Mouse (Mus musculus) CD4-positive, CD25-positive, alpha-beta regulatory T cell, adult 4 months (primary cell): ENCODE data around the gene Fgfr1op. TPM values are rescaled to one million over a fixed set of nuclear protein-coding genes. Genes with fewer than 3 reads are reported as not detected.
"Not testable (repeated sequence)": the region's sequence is repeated elsewhere in the genome, so short reads cannot be mapped to it uniquely, and the experiment has no call there.

Experiments
- ATAC-seq: one replicate; pipeline ENCODE4 v1.8.0; 2017
- polyA plus RNA-seq, 2 experiments: library from polyadenylated mRNA; unstranded; fragments of 100-300 nt; shearing (Covaris generic); gene quantifications; one replicate each; pipeline ENCODE4 v1.2.1; 2017

Gene Fgfr1op
- 10 to 100 TPM; 24.8 to 27.1 TPM for polyA plus RNA-seq

- ATAC-seq: peak; percentile 86
Observed at GRCm38 (mm10) chr17:8164701-8165607, at the start of gene Fgfr1op. Fgfr1op (plus strand) TSS chr17:8165501.

GRCm38 (mm10) chr17:8116378-8116777 lies 48.9 kb upstream of the Fgfr1op start:
- ATAC-seq: peak; percentile 59

- not testable (repeated sequence) for ATAC-seq
Observed at GRCm38 (mm10) chr17:8116928-8117327, 48.4 kb upstream of the Fgfr1op start.

- ATAC-seq: not testable (repeated sequence)
Observed at GRCm38 (mm10) chr17:8122974-8123373, 42.3 kb upstream of the Fgfr1op start.

GRCm38 (mm10) chr17:8124586-8124985 lies 40.7 kb upstream of the Fgfr1op start:
- not testable (repeated sequence) for ATAC-seq

DNA sequence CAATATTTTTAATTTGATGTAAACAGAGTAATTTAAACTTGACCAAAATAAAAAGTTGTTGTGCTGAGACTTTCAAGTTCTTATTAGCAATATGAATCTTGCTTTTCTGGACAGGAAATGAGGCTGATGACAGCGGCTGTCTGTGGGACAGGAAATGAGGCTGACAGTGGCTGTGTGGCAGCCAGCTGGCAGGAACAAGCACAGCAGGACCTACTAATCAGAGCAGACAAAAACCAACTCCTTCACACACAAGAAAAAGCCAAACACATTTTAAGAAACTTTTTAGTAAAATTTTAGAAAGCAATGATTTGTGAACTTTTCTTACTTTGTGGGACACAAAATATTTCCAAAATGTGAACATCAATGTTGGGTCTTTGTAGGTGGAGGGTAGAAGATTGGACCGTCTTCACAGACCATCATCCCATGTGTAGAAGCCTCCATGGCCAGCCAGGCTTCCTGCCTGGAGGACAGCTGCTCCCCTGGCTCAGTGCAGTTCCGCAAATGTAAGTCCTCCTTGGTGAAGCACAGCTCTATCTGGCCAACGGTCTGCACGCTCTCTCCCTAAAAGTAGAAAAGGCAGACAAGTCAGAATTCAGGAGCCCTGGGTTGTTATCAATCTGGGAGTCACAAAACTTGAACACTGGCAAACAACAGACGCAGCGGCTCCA lies 36.8 kb upstream of the Fgfr1op start:
- ATAC-seq: peak; percentile 93

- not testable (repeated sequence) for ATAC-seq
Observed at GRCm38 (mm10) chr17:8129578-8129977, 35.7 kb upstream of the Fgfr1op start.

DNA sequence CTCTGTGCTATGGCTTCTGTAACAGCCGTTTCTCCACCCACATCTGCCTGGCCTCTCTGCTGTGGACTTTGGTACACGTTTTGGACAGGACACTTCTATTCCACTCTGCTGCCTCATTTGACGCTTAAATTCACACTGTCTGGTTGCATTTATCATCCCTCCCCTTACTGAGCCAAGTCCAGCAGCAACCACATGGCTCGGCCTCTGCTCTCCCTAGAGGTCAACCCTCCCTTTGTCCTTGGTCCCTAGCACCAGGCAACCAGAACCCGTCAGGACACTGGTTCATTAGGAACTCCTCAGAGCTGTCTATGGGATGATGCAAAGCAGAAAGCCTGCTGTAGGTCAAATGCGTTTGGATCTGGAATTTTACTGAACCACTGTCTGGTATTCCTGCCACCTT lies 34.5 kb upstream of the Fgfr1op start:
- ATAC-seq: not testable (repeated sequence)

DNA sequence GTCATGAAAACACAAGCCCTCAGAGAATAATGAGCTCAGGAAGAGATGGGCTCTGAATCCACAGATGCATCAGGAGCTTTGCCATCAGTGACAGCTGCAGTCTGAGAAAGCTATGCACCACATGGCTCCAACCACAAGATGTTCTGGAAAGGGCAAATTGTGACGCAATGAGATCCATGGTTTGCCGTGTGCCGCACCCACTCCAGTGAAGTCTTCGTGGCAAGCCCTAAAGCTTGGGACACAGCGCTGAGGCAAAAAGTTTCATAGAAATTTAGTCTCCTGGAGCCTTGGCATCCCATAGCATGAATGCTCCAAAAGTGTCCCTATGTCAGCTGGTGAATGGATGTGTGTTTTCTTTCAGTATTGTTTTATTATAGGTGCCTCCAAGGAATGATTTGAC lies 27.2 kb upstream of the Fgfr1op start:
- not testable (repeated sequence) for ATAC-seq

- not testable (repeated sequence) for ATAC-seq
Observed at GRCm38 (mm10) chr17:8140210-8140609, 25.1 kb upstream of the Fgfr1op start.

- ATAC-seq: peak; percentile 4
Observed at GRCm38 (mm10) chr17:8143802-8144673, 21.3 kb upstream of the Fgfr1op start.

DNA sequence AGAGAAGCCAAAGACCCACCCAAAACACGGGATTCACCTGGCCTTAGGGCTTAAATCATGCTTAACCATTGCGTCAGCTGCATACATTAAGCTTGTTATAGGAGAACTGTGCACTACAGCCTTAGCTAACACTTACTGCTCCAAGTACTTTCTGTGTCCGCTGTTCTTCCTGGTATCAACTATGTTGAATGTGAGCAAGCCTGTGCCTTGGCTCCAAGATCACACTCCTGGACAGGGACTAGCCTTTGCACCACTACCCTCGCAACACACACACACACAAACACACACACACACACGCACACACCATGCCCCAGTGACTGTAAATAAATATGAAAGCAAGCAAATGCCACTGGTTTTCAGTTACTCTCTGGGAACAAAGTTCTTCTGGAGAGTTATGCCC lies 18.4 kb upstream of the Fgfr1op start:
- ATAC-seq: peak; percentile 0

DNA sequence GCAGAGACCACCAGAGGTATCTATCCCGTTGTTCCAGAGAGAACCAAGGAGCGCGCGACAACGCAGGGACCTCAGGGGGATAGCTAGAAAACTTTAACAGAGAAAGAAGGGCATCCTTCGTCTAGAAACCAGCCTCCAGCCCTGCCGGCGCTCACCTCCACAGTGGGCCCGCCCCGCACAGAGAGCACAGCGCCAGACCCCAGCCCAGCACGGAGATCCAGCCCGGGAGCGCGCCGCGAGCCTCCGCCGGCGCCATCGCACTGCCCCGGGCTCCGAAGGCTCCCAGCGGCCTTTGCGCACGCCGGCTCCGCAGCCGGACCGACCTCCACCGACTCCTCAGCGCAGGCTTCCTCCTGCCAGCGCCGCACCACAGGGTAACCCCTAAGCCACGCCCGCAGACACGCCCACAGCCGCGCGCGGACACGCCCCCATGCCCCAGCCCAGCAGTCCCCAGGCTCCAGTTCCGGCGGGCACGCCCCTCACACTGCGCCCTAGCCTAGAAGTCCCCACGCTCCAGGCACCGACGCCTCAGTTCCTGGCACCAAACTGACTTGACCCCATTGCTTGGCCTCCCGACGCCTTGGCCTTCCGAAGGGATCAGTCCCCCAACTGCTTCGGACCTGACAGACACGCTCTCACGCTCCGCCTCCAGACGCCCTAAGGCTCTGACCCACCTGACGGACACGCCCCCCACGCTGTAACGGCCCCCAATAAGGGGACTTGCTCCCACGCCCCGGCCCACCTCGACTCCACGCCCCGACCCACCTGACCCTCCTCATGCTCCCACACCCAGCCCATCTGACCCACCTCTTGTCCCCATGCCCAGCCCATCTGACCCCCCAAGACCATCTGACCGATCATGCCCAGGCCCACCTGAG lies 17.6 kb upstream of the Fgfr1op start, which contains the start of the genes Gm49673 and Rnaset2a:
TSS of gene Gm49673 (minus strand) at position 350 of the 878 bp plus-strand sequence.
TSS of gene Rnaset2a (minus strand) at position 659 of the 878 bp plus-strand sequence.
- peak; percentile 94 for ATAC-seq

GRCm38 (mm10) chr17:8155010-8155409 lies 10.3 kb upstream of the Fgfr1op start:
- not testable (repeated sequence) for ATAC-seq

- not testable (repeated sequence) for ATAC-seq
Observed at GRCm38 (mm10) chr17:8155982-8156381, 9.3 kb upstream of the Fgfr1op start.

DNA sequence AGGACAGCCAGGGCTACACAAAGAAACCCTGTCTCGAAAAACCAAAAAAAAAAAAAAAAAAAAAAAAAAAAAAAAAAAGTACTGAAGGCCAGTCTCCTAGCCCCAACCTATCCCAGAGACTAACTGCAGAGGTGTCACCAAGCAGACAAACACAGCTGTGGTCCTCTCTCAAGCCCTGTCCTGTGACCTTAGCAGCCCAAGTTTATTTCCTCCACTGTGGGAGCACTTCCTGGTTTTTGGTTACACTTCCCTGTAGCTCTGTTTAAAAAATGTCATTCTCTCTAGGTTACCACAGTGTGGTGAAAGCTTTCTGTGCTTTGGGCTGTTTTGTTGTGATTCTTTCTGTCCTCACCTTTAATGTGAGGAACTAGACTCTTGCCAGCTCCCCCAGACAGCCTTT lies 6.7 kb upstream of the Fgfr1op start:
- not testable (repeated sequence) for ATAC-seq

DNA sequence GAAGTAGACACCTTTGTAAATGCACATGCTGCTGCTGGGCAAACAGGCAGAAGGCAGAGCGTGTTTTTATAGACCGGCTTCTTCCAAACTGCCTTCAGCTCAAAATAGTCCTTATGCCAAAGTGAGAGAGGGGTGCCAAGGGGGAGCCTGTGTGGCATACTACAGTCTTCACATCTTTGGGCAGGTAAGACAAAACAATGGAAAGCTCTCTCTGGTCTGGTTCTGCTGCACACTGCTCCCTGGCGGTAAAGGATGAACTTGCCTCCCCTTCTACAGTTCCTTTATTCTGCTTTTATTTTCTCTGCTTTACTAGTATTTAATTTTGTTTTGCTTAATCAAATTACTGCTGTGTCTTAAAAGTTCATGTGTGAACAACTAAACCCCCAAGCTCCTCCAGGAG lies 4.3 kb upstream of the Fgfr1op start:
- not testable (repeated sequence) for ATAC-seq

- ATAC-seq: not testable (repeated sequence)
Observed at GRCm38 (mm10) chr17:8165608-8165945, 276 bp downstream of the Fgfr1op start.

GRCm38 (mm10) chr17:8165977-8166376 lies 676 bp downstream of the Fgfr1op start:
- ATAC-seq: peak; percentile 0

- not testable (repeated sequence) for ATAC-seq
Observed at GRCm38 (mm10) chr17:8166454-8166853, 1.2 kb downstream of the Fgfr1op start.

DNA sequence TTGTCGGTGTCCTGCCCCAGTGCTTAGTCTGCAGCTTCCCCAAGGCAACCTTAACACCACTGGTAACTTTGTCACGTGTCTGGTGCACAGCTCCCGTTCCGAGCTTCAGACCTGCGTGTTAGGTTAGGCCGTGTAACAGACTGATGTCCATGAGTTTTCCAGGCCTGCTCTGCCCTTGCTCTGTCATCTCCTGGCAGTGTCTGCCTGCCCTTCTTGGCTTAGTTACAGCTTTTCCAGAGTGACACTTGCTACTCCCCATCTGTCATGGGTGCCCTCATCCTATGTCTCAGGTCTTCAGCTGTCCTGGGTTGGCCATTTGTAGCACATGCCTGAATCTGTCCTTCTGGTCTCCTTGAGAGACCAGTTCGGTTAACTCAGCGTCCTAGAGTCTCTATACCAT lies 2.1 kb downstream of the Fgfr1op start:
- not testable (repeated sequence) for ATAC-seq
